Mouse (Mus musculus) heart, embryonic 13.5 days (tissue): ENCODE data around the gene Slc35a5. TPM values are rescaled to one million over a fixed set of nuclear protein-coding genes. Genes with fewer than 3 reads are reported as not detected.

Source experiments
- ATAC-seq: fragments of 200-750 bp; cut with Nextera tagmentation; 2 replicates; pipeline ENCODE4 v1.8.0; 2017; ENCODE audit warnings: moderate TSS enrichment; ENCODE audit not compliant: insufficient number of reproducible peaks, low FRiP score, low TSS enrichment; ENCODE audit errors: extremely low read depth
- H3K27ac ChIP-seq: fragments of 300-500 bp; sonication (generic); replicated peaks from 2 replicates; pipeline ENCODE4 v1.5.1; 2015; ENCODE audit warnings: moderate library complexity, mild to moderate bottlenecking, inconsistent platforms
- H3K27me3 ChIP-seq: fragments of 300-500 bp; sonication (generic); replicated peaks from 2 replicates; pipeline ENCODE4 v1.6.1; 2015; ENCODE audit warnings: mild to moderate bottlenecking, inconsistent platforms
- H3K36me3 ChIP-seq: fragments of 300-500 bp; sonication (generic); 2 replicates; pipeline ENCODE4 v1.6.1; 2015; ENCODE audit warnings: mild to moderate bottlenecking, inconsistent platforms
- H3K4me1 ChIP-seq: fragments of 300-500 bp; sonication (generic); 2 replicates; pipeline ENCODE4 v1.6.1; 2015; ENCODE audit warnings: inconsistent platforms
- H3K4me2 ChIP-seq: fragments of 300-500 bp; sonication (generic); 2 replicates; pipeline ENCODE4 v1.6.1; 2015; ENCODE audit warnings: inconsistent platforms, mild to moderate bottlenecking, moderate library complexity
- H3K4me3 ChIP-seq: fragments of 300-500 bp; sonication (generic); 2 replicates; pipeline ENCODE4 v1.5.1; 2015; ENCODE audit warnings: moderate library complexity, mild to moderate bottlenecking, inconsistent platforms
- H3K9ac ChIP-seq: fragments of 300-500 bp; sonication (generic); 2 replicates; pipeline ENCODE4 v1.6.1; 2015; ENCODE audit warnings: inconsistent platforms, mild to moderate bottlenecking, moderate library complexity
- H3K9me3 ChIP-seq: fragments of 300-500 bp; sonication (generic); 2 replicates; pipeline ENCODE4 v1.6.1; 2016; ENCODE audit warnings: inconsistent platforms
- WGBS: fragments of 180-500 bp; shearing (Covaris S2); methylation state at CpG from one replicate; pipeline ENCODE4 v1.1.7; 2015; ENCODE audit warnings: mixed read lengths; 5-methylcytosine and 5-hydroxymethylcytosine counted together
- polyA plus RNA-seq: library from polyadenylated mRNA; unstranded; fragments of >200 nt; fragmentation: Nextera tagmentation; extraction: Ambion mirVana; gene quantifications from 2 replicates; pipeline ENCODE4 v1.2.1, GENCODE M21; 2015

Gene Slc35a5
- polyA plus RNA-seq = 13.7 and 14.2 TPM in 2 replicates

- Histone ChIP-seq H3K4me2 (peak within 1 kb of the TSS; percentile 76), H3K4me1 (peaks cover 27% of the 10 kb centered on the region), H3K4me3 (peak within 1 kb of the TSS; percentile 94), H3K27me3 (no peaks in the 10 kb centered on the region), H3K36me3 (peaks cover 33% of the 10 kb centered on the region), H3K9ac (peak within 1 kb of the TSS; percentile 92), H3K9me3 (no peaks in the 10 kb centered on the region), H3K27ac (peak within 1 kb of the TSS; percentile 94)
- under 1% methylated on average over 64 of the region's 64 CpGs for WGBS
- ATAC-seq = peak; percentile 96
Observed at GRCm38 (mm10) chr16:45158522-45159388, at the start of gene Slc35a5, which contains the start of gene Atg3. TSS of gene Slc35a5 (minus strand) at chr16:45158706. TSS of gene Atg3 (plus strand) at chr16:45158785.

- no peaks in the 10 kb centered on the region for H3K4me1 ChIP-seq
- 70% methylated on average over 12 of the region's 12 CpGs for WGBS
- no peak for ATAC-seq
Observed at GRCm38 (mm10) chr16:45204859-45205670, 46.6 kb upstream of the Slc35a5 start.

GRCm38 (mm10) chr16:45204438-45204837 is 45.9 kb upstream of the Slc35a5 start:
- no peak overlapping the region for H3K4me2 ChIP-seq
- no peaks in the 10 kb centered on the region for H3K9me3 ChIP-seq
- H3K27ac ChIP-seq = no peak overlapping the region
- no peaks in the 10 kb centered on the region for H3K27me3 ChIP-seq
- H3K9ac ChIP-seq = no peak overlapping the region
- H3K4me1 ChIP-seq = no peaks in the 10 kb centered on the region
- no peak for ATAC-seq
- 75% methylated on average over 4 of the region's 4 CpGs for WGBS
- H3K36me3 ChIP-seq = no peaks in the 10 kb centered on the region
- no peak overlapping the region for H3K4me3 ChIP-seq

More at GRCm38 (mm10) chr16:45204859-45205670, 46.6 kb upstream of the Slc35a5 start:
- no peak overlapping the region for H3K27ac ChIP-seq
- no peaks in the 10 kb centered on the region for H3K9me3 ChIP-seq
- H3K36me3 ChIP-seq = no peaks in the 10 kb centered on the region
- H3K4me2 ChIP-seq = no peak overlapping the region
- H3K27me3 ChIP-seq = no peaks in the 10 kb centered on the region
- no peak overlapping the region for H3K4me3 ChIP-seq
- H3K9ac ChIP-seq = no peak overlapping the region

GRCm38 (mm10) chr16:45201395-45201794 is 42.9 kb upstream of the Slc35a5 start:
- ATAC-seq = no peak
- 83% methylated on average over 2 of the region's 2 CpGs for WGBS

GRCm38 (mm10) chr16:45196816-45197215 is 38.3 kb upstream of the Slc35a5 start:
- Histone ChIP-seq H3K4me1 (no peaks in the 10 kb centered on the region), H3K27ac (no peak overlapping the region), H3K27me3 (no peaks in the 10 kb centered on the region), H3K4me2 (no peak overlapping the region), H3K9me3 (no peaks in the 10 kb centered on the region), H3K36me3 (no peaks in the 10 kb centered on the region), H3K9ac (no peak overlapping the region), H3K4me3 (no peak overlapping the region)
- no peak for ATAC-seq
- WGBS = 37% methylated on average over 6 of the region's 6 CpGs

More at GRCm38 (mm10) chr16:45201395-45201794, 42.9 kb upstream of the Slc35a5 start:
- Histone ChIP-seq H3K9ac (no peak overlapping the region), H3K36me3 (no peaks in the 10 kb centered on the region), H3K4me2 (no peak overlapping the region), H3K9me3 (no peaks in the 10 kb centered on the region), H3K4me1 (no peaks in the 10 kb centered on the region), H3K27ac (no peak overlapping the region), H3K4me3 (no peak overlapping the region), H3K27me3 (no peaks in the 10 kb centered on the region)

GRCm38 (mm10) chr16:45192613-45193012 is 34.1 kb upstream of the Slc35a5 start:
- WGBS = 0% methylated on average over 1 of the region's 1 CpGs
- no peak for ATAC-seq
- Histone ChIP-seq H3K27ac (no peak overlapping the region), H3K9ac (no peak overlapping the region), H3K4me3 (no peak overlapping the region), H3K27me3 (no peaks in the 10 kb centered on the region), H3K9me3 (no peaks in the 10 kb centered on the region), H3K36me3 (peaks cover 31% of the 10 kb centered on the region), H3K4me1 (no peaks in the 10 kb centered on the region), H3K4me2 (no peak overlapping the region)

GRCm38 (mm10) chr16:45181824-45182223 is 23.3 kb upstream of the Slc35a5 start:
- Histone ChIP-seq H3K9ac (no peak overlapping the region), H3K36me3 (peaks cover 32% of the 10 kb centered on the region), H3K4me1 (no peaks in the 10 kb centered on the region), H3K4me2 (no peak overlapping the region), H3K4me3 (no peak overlapping the region), H3K27ac (no peak overlapping the region), H3K27me3 (no peaks in the 10 kb centered on the region), H3K9me3 (no peaks in the 10 kb centered on the region)
- WGBS = 89% methylated on average over 5 of the region's 5 CpGs
- ATAC-seq = no peak

- no peak overlapping the region for H3K4me2 ChIP-seq
- no peak for ATAC-seq
- H3K4me3 ChIP-seq = no peak overlapping the region
- H3K4me1 ChIP-seq = no peaks in the 10 kb centered on the region
- 86% methylated on average over 2 of the region's 2 CpGs for WGBS
- H3K36me3 ChIP-seq = peaks cover 17% of the 10 kb centered on the region
- no peak overlapping the region for H3K27ac ChIP-seq
- no peaks in the 10 kb centered on the region for H3K9me3 ChIP-seq
- no peak overlapping the region for H3K9ac ChIP-seq
- no peaks in the 10 kb centered on the region for H3K27me3 ChIP-seq
Observed at GRCm38 (mm10) chr16:45178552-45178951, 20.0 kb upstream of the Slc35a5 start.

- H3K4me1 ChIP-seq = peaks cover 27% of the 10 kb centered on the region
- H3K4me2 ChIP-seq = peak overlapping the region; percentile 76
- 3% methylated on average over 11 of the region's 11 CpGs for WGBS
Observed at GRCm38 (mm10) chr16:45159389-45159716, 847 bp upstream of the Slc35a5 start.

GRCm38 (mm10) chr16:45158136-45158521 is 377 bp downstream of the Slc35a5 start:
- Histone ChIP-seq H3K9ac (peak overlapping the region; percentile 89), H3K4me2 (peak overlapping the region; percentile 76), H3K36me3 (peaks cover 29% of the 10 kb centered on the region), H3K4me1 (peaks cover 27% of the 10 kb centered on the region), H3K27ac (peak overlapping the region; percentile 94), H3K27me3 (no peaks in the 10 kb centered on the region), H3K4me3 (peak overlapping the region; percentile 94), H3K9me3 (no peaks in the 10 kb centered on the region)
- peak; percentile 62 for ATAC-seq
- under 1% methylated on average over 20 of the region's 20 CpGs for WGBS

More at GRCm38 (mm10) chr16:45159389-45159716, 847 bp upstream of the Slc35a5 start:
- H3K36me3 ChIP-seq = peaks cover 31% of the 10 kb centered on the region
- peak overlapping the region; percentile 92 for H3K9ac ChIP-seq
- no peaks in the 10 kb centered on the region for H3K9me3 ChIP-seq
- peak overlapping the region; percentile 94 for H3K4me3 ChIP-seq
- no peaks in the 10 kb centered on the region for H3K27me3 ChIP-seq
- H3K27ac ChIP-seq = peak overlapping the region; percentile 94
- no peak for ATAC-seq

GRCm38 (mm10) chr16:45154741-45155250 is 3.7 kb downstream of the Slc35a5 start:
- H3K4me2 ChIP-seq = no peak overlapping the region
- 65% methylated on average over 3 of the region's 3 CpGs for WGBS
- H3K4me3 ChIP-seq = no peak overlapping the region
- H3K9ac ChIP-seq = no peak overlapping the region
- peaks cover 14% of the 10 kb centered on the region for H3K4me1 ChIP-seq
- ATAC-seq = no peak
- no peaks in the 10 kb centered on the region for H3K27me3 ChIP-seq
- peaks cover 53% of the 10 kb centered on the region for H3K36me3 ChIP-seq
- H3K27ac ChIP-seq = no peak overlapping the region
- no peaks in the 10 kb centered on the region for H3K9me3 ChIP-seq
